Mouse (Mus musculus): ENCODE measurements at regions not wholly inside any gene's neighbourhood (a gene's known extent, or its start where the extent isn't known, plus 50 kb on each side); places are given as distances from the start of the nearest gene placed in this dataset.

- 39% methylated on average over 6 of the region's 6 CpGs for WGBS (ENCODE audit: insufficient replicate concordance)
- Histone ChIP-seq H3K27ac (no peak overlapping the region), H3K4me2 (ENCODE audit: low read depth) (no peak overlapping the region), H3K27me3 (ENCODE audit: control insufficient read depth, insufficient read depth, low read length) (no peaks in the 10 kb centered on the region), H3K36me3 (replicated peaks; ENCODE audit: control insufficient read depth, insufficient read depth, low read depth) (no peaks in the 10 kb centered on the region), H3K9me3 (ENCODE audit: control insufficient read depth, low read length) (no peaks in the 10 kb centered on the region), H3K4me1 (replicated peaks; ENCODE audit: control insufficient read depth in 2 of 2, insufficient read depth in 2 of 2, low read length in 1 of 2) (no peaks in the 10 kb centered on the region; a peak in 1 of 4 replicates), H3K4me3 (ENCODE audit: insufficient read depth in 1 of 2, low read depth in 2 of 2, low read length in 2 of 2) (no peak overlapping the region), H3K9ac (replicated peaks) (no peak overlapping the region)
- DNase-seq (ENCODE audit: low read depth in 3 of 3, low spot score in 3 of 3) (no peak), ATAC-seq (ENCODE audit: insufficient read depth) (no peak)
- TF ChIP-seq EP300 (IDR thresholded peaks at IDR 0.05; ENCODE audit: low read depth) (no peak), CTCF (IDR thresholded peaks at IDR 0.05; ENCODE audit: low read depth) (no peak)
Measured at GRCm38 (mm10) chr7:137609752-137610151, 172.3 kb downstream of the Glrx3 start.

- Histone ChIP-seq H3K4me1 (replicated peaks; ENCODE audit: control insufficient read depth in 2 of 2, insufficient read depth in 2 of 2, low read length in 1 of 2) (no peaks in the 10 kb centered on the region; a peak in 1 of 4 replicates), H3K9ac (replicated peaks) (no peak overlapping the region), H3K4me3 (ENCODE audit: insufficient read depth in 1 of 2, low read depth in 2 of 2, low read length in 2 of 2) (no peak overlapping the region), H3K27ac (no peak overlapping the region), H3K4me2 (ENCODE audit: low read depth) (no peak overlapping the region), H3K27me3 (ENCODE audit: control insufficient read depth, insufficient read depth, low read length) (no peaks in the 10 kb centered on the region), H3K36me3 (replicated peaks; ENCODE audit: control insufficient read depth, insufficient read depth, low read depth) (no peaks in the 10 kb centered on the region), H3K9me3 (ENCODE audit: control insufficient read depth, low read length) (no peaks in the 10 kb centered on the region)
- DNase-seq (ENCODE audit: low read depth in 3 of 3, low spot score in 3 of 3) = no peak
- WGBS (ENCODE audit: insufficient replicate concordance) = 66% methylated on average over 6 of the region's 6 CpGs
- no peak for ATAC-seq (ENCODE audit: insufficient read depth)
- no peak for TF ChIP-seq CTCF (IDR thresholded peaks at IDR 0.05; ENCODE audit: low read depth)
- TF ChIP-seq EP300 (IDR thresholded peaks at IDR 0.05; ENCODE audit: low read depth) = no peak
Measured at GRCm38 (mm10) chr7:137611363-137611762, 173.9 kb downstream of the Glrx3 start.

- Histone ChIP-seq H3K36me3 (replicated peaks; ENCODE audit: control insufficient read depth, insufficient read depth, low read depth) (no peaks in the 10 kb centered on the region), H3K27ac (no peak overlapping the region), H3K9me3 (ENCODE audit: control insufficient read depth, low read length) (no peaks in the 10 kb centered on the region), H3K4me2 (ENCODE audit: low read depth) (no peak overlapping the region), H3K4me3 (ENCODE audit: insufficient read depth in 1 of 2, low read depth in 2 of 2, low read length in 2 of 2) (no peak overlapping the region), H3K4me1 (replicated peaks; ENCODE audit: control insufficient read depth in 2 of 2, insufficient read depth in 2 of 2, low read length in 1 of 2) (no peaks in the 10 kb centered on the region; a peak in 1 of 4 replicates), H3K9ac (replicated peaks) (no peak overlapping the region), H3K27me3 (ENCODE audit: control insufficient read depth, insufficient read depth, low read length) (no peaks in the 10 kb centered on the region)
- ATAC-seq (ENCODE audit: insufficient read depth) (no peak), DNase-seq (ENCODE audit: low read depth in 3 of 3, low spot score in 3 of 3) (no peak)
- WGBS (ENCODE audit: insufficient replicate concordance) = 59% methylated on average over 7 of the region's 7 CpGs
- TF ChIP-seq EP300 (IDR thresholded peaks at IDR 0.05; ENCODE audit: low read depth) (no peak), CTCF (IDR thresholded peaks at IDR 0.05; ENCODE audit: low read depth) (no peak)
Measured at GRCm38 (mm10) chr7:137611891-137612522, 174.6 kb downstream of the Glrx3 start.

GRCm38 (mm10) chr7:137618406-137619133 is 181.2 kb downstream of the Glrx3 start:
- DNase-seq (ENCODE audit: low read depth in 3 of 3, low spot score in 3 of 3) = no peak
- WGBS (ENCODE audit: insufficient replicate concordance) = 46% methylated on average over 5 of the region's 5 CpGs
- no peak for TF ChIP-seq EP300 (IDR thresholded peaks at IDR 0.05; ENCODE audit: low read depth)
- TF ChIP-seq CTCF (IDR thresholded peaks at IDR 0.05; ENCODE audit: low read depth) = no peak
- Histone ChIP-seq H3K4me2 (ENCODE audit: low read depth) (no peak overlapping the region), H3K36me3 (replicated peaks; ENCODE audit: control insufficient read depth, insufficient read depth, low read depth) (no peaks in the 10 kb centered on the region), H3K4me1 (replicated peaks; ENCODE audit: control insufficient read depth in 2 of 2, insufficient read depth in 2 of 2, low read length in 1 of 2) (peaks cover 0 to 2% of the 10 kb centered on the region in 2 experiments; a peak in 1 of 4 replicates), H3K9ac (replicated peaks) (no peak overlapping the region), H3K9me3 (ENCODE audit: control insufficient read depth, low read length) (no peaks in the 10 kb centered on the region), H3K27me3 (ENCODE audit: control insufficient read depth, insufficient read depth, low read length) (no peaks in the 10 kb centered on the region), H3K4me3 (ENCODE audit: insufficient read depth in 1 of 2, low read depth in 2 of 2, low read length in 2 of 2) (no peak overlapping the region), H3K27ac (no peak overlapping the region)
- no peak for ATAC-seq (ENCODE audit: insufficient read depth)

- H3K9ac ChIP-seq (replicated peaks) = no peak overlapping the region
- 55% methylated on average over 6 of the region's 6 CpGs for WGBS (ENCODE audit: insufficient replicate concordance)
- H3K27ac ChIP-seq = no peak overlapping the region
- TF ChIP-seq CTCF (IDR thresholded peaks at IDR 0.05; ENCODE audit: low read depth) (no peak), EP300 (IDR thresholded peaks at IDR 0.05; ENCODE audit: low read depth) (no peak)
- DNase-seq (ENCODE audit: low read depth in 3 of 3, low spot score in 3 of 3) (no peak), ATAC-seq (ENCODE audit: insufficient read depth) (no peak)
- no peaks in the 10 kb centered on the region for H3K9me3 ChIP-seq (ENCODE audit: control insufficient read depth, low read length)
- no peaks in the 10 kb centered on the region for H3K27me3 ChIP-seq (ENCODE audit: control insufficient read depth, insufficient read depth, low read length)
- H3K4me2 ChIP-seq (ENCODE audit: low read depth) = no peak overlapping the region
- peaks cover 0 to 2% of the 10 kb centered on the region in 2 experiments; a peak in 1 of 4 replicates for H3K4me1 ChIP-seq (replicated peaks; ENCODE audit: control insufficient read depth in 2 of 2, insufficient read depth in 2 of 2, low read length in 1 of 2)
- no peak overlapping the region for H3K4me3 ChIP-seq (ENCODE audit: insufficient read depth in 1 of 2, low read depth in 2 of 2, low read length in 2 of 2)
- H3K36me3 ChIP-seq (replicated peaks; ENCODE audit: control insufficient read depth, insufficient read depth, low read depth) = no peaks in the 10 kb centered on the region
Measured at GRCm38 (mm10) chr7:137619286-137619789, 181.9 kb downstream of the Glrx3 start.
